Mouse (Mus musculus) myocyte (in vitro differentiated cells): ENCODE measurements around the gene Fcna.

Source experiments
- E2F4 ChIP-seq: IDR thresholded peaks from one replicate; pipeline ENCODE4 v1.6.1; 2011; ENCODE audit warnings: mild to moderate bottlenecking, control low read depth, moderate library complexity; ENCODE audit not compliant: insufficient read depth
- MAX ChIP-seq: IDR thresholded peaks from one replicate; pipeline ENCODE4 v1.6.1; 2011; ENCODE audit warnings: low read depth, mild to moderate bottlenecking, control low read depth
- MYOD1 ChIP-seq, 3 experiments: IDR thresholded peaks; one replicate each; pipeline ENCODE4 v1.6.1; 2011; ENCODE audit warnings: control low read depth in 2 of 3, low read depth in 2 of 3, mild to moderate bottlenecking in 2 of 3, moderate library complexity in 1 of 3; ENCODE audit not compliant: insufficient read length in 2 of 3, control insufficient read depth in 1 of 3
- POLR2A ChIP-seq: IDR thresholded peaks from one replicate; pipeline ENCODE4 v1.6.1; 2011; ENCODE audit warnings: low read depth, mild to moderate bottlenecking, control low read depth, moderate library complexity; ENCODE audit not compliant: insufficient read length
- POLR2AphosphoS2 ChIP-seq: IDR thresholded peaks from one replicate; pipeline ENCODE4 v1.6.1; 2011; ENCODE audit warnings: low read depth, control low read depth; ENCODE audit not compliant: insufficient read length
- SRF ChIP-seq: IDR thresholded peaks from one replicate; pipeline ENCODE4 v1.6.1; 2011; ENCODE audit warnings: low read depth; ENCODE audit not compliant: control insufficient read depth, insufficient read length
- TCF12 ChIP-seq: IDR thresholded peaks from one replicate; pipeline ENCODE4 v1.6.1; 2011; ENCODE audit warnings: mild to moderate bottlenecking, control low read depth; ENCODE audit not compliant: poor library complexity, insufficient read depth, severe bottlenecking
- TCF3 ChIP-seq: IDR thresholded peaks from one replicate; pipeline ENCODE4 v1.6.1; 2011; ENCODE audit warnings: low read depth, control low read depth; ENCODE audit not compliant: insufficient read length
- USF1 ChIP-seq: IDR thresholded peaks from one replicate; pipeline ENCODE4 v1.6.1; 2011; ENCODE audit warnings: low read depth, mild to moderate bottlenecking, control low read depth, moderate library complexity

GRCm38 (mm10) chr2:25663511-25663910, 35.7 kb upstream of the Fcna start:
- TF ChIP-seq POLR2AphosphoS2 (no peak), MYOD1 (IDR thresholded peaks at IDR 0.05; ENCODE audit: control insufficient read depth in 1 of 3, insufficient read length in 2 of 3, low read depth in 2 of 3) (no peak), USF1 (no peak), E2F4 (no peak), POLR2A (no peak), SRF (no peak), MAX (no peak), TCF3 (no peak), TCF12 (no peak)
